Mouse (Mus musculus): ENCODE measurements around the gene Elovl2. TPM values are rescaled to one million over a fixed set of nuclear protein-coding genes. Genes with fewer than 3 reads are reported as not detected.

Gene Elovl2
- total and polyA plus RNA-seq, 3 experiments = not detected

DNA sequence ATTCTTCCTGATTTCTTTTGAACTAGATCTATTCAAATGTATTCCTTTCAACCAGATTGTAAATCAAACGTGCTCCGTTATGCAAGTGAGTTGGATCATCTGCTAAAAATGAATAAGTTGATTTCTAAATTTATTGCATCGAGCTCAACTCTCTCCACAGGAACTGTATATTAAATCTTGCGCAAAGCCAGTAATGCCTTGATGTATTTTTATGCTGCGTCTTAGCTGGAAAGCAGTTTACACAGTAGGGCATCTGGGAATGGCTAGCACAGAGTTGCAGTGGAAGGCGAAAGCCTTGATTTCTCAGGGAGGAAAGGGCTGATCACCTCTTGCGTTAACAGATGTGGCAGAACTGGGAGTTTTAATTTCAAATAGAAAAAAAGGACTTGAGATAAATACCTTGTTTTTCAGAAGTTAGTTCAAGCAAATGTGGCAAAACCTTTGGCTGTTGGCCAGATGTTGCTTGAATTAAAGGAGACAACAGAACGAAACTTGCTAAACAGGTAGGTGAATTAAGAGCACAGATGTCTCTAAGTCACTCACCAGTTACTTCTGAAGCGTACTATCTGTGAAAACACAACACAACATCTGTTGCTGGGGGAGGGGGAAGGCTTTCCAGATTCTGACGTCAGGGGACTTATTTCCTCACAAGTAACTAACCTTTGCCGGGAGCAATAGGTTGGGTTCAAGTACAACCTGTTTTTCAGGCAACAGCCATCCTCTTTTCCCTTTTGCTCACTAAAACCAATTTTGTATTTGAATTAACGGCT, 28.7 kb upstream of the Elovl2 start (continued):
- TF ChIP-seq JUND (IDR thresholded peaks at IDR 0.05; ENCODE audit: low read depth, low read length) = no peak
- TF ChIP-seq UBTF (IDR thresholded peaks at IDR 0.05; ENCODE audit: borderline replicate concordance, insufficient read depth, low read depth, low read length) = no peak
- no peak for TF ChIP-seq NELFE (IDR thresholded peaks at IDR 0.05; ENCODE audit: low read depth, low read length)
- no peak for TF ChIP-seq SMC3 (IDR thresholded peaks at IDR 0.05; ENCODE audit: low read depth, low read length)
- TF ChIP-seq USF2 (IDR thresholded peaks at IDR 0.05; ENCODE audit: borderline replicate concordance in 1 of 2, insufficient read depth in 1 of 2, low read depth in 1 of 2, low read length in 2 of 2) = no peak
- no peak for TF ChIP-seq ZNF384 (IDR thresholded peaks at IDR 0.05; ENCODE audit: low read depth, low read length)
- peak; percentile 74 for TF ChIP-seq TAL1 (IDR thresholded peaks at IDR 0.05; ENCODE audit: low read length)
- TF ChIP-seq USF1 (IDR thresholded peaks at IDR 0.05; ENCODE audit: low read depth, low read length) = no peak
- no peak for TF ChIP-seq KAT2A (conservative IDR thresholded peaks at IDR 0.05; ENCODE audit: low read depth, low read length)
- TF ChIP-seq POLR2AphosphoS2 (IDR thresholded peaks at IDR 0.05; ENCODE audit: low read length) = no peak

DNA sequence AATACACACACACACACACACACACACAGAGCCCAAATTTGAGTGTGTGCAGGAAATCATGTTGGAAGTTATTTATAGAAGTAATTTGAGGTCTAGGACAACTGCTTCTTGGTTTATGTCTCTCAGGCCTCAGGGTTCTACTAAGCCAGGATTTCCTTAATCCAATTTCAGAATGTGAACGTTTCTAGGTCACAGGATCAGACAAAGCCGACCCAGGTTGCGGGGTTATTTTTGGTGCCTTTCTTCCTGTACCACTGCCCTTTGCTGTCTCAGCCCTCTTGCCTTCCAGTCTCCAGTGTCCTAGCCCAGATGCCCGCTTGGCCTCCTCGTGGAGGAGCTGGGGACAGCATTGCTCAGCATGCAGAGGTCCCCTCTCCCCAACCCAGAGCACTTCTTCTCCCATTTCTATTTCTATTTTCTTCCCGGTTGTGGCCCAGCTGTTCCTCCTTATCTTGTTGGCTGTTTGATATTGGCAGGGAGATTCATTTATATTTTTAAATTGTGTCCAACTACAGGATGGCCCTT, 24.2 kb upstream of the Elovl2 start:
- Histone ChIP-seq H3K9me3 (replicated peaks; ENCODE audit: insufficient read depth, low read length) (no peaks in the 10 kb centered on the region), H3K36me3 (ENCODE audit: control insufficient read depth in 1 of 2, insufficient read depth in 2 of 2, low read length in 2 of 2) (peaks cover 0 to 5% of the 10 kb centered on the region in 2 experiments; a peak in 2 of 4 replicates), H3K9ac (ENCODE audit: control insufficient read depth, low read depth, low read length, poor library complexity, severe bottlenecking) (no peak overlapping the region), H3K4me3 (ENCODE audit: control insufficient read depth in 1 of 2, insufficient read depth in 1 of 2, low read depth in 2 of 2, low read length in 2 of 2) (no peak overlapping the region), H3K79me2 (ENCODE audit: control insufficient read depth, insufficient read depth, low read length, poor library complexity) (no peaks in the 10 kb centered on the region), H3K27me3 (ENCODE audit: control insufficient read depth in 1 of 2, insufficient read depth in 2 of 2, low read length in 2 of 2) (no peaks in the 10 kb centered on the region), H3K27ac (ENCODE audit: control insufficient read depth, low read depth, low read length) (no peak overlapping the region), H3K4me1 (ENCODE audit: control insufficient read depth in 1 of 2, insufficient read depth in 2 of 2, low read length in 2 of 2) (peaks cover 0 to 8% of the 10 kb centered on the region in 2 experiments; a peak in 1 of 4 replicates)
- DNase-seq (ENCODE audit: low read depth, low spot score) = no peak
- TF ChIP-seq JUND (IDR thresholded peaks at IDR 0.05; ENCODE audit: low read depth, low read length) (no peak), ETS1 (IDR thresholded peaks at IDR 0.05; ENCODE audit: low read depth, low read length) (peak; percentile 30; the same call in 1 of the 2 replicates), RAD21 (IDR thresholded peaks at IDR 0.05; ENCODE audit: low read depth, low read length) (no peak)

DNA sequence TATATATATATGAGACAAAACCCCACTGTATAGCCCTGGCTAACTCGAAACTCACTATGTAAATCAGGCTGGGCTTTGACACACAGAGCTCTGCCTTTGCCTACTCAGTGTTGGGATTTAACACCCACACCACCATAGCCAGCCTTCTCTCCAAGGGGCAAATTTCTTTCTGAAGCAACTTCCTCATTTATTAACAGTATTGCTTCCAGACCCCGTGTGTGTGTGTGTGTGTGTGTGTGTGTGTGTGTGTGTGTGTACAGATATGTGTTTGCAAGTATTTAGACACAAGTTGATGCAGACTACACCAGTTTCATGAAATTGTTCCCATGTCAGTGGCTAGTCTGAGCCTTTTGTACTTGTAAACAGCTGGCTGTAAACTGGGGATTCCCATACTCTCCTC, 21.4 kb upstream of the Elovl2 start:
- Histone ChIP-seq H3K79me2 (ENCODE audit: control insufficient read depth, insufficient read depth, low read length, poor library complexity) (no peaks in the 10 kb centered on the region), H3K4me1 (ENCODE audit: control insufficient read depth in 1 of 2, insufficient read depth in 2 of 2, low read length in 2 of 2) (no peaks in the 10 kb centered on the region; a peak in 1 of 4 replicates), H3K27me3 (ENCODE audit: control insufficient read depth in 1 of 2, insufficient read depth in 2 of 2, low read length in 2 of 2) (no peaks in the 10 kb centered on the region), H3K9ac (ENCODE audit: control insufficient read depth, low read depth, low read length, poor library complexity, severe bottlenecking) (no peak overlapping the region), H3K27ac (ENCODE audit: control insufficient read depth, low read depth, low read length) (no peak overlapping the region), H3K4me3 (ENCODE audit: control insufficient read depth in 1 of 2, insufficient read depth in 1 of 2, low read depth in 2 of 2, low read length in 2 of 2) (no peak overlapping the region), H3K36me3 (ENCODE audit: control insufficient read depth in 1 of 2, insufficient read depth in 2 of 2, low read length in 2 of 2) (peaks cover 0 to 3% of the 10 kb centered on the region in 2 experiments; a peak in 2 of 4 replicates), H3K9me3 (replicated peaks; ENCODE audit: insufficient read depth, low read length) (no peaks in the 10 kb centered on the region)
- DNase-seq (ENCODE audit: low read depth, low spot score) = peak; percentile 68
- TF ChIP-seq JUND (IDR thresholded peaks at IDR 0.05; ENCODE audit: low read depth, low read length) = no peak
- no peak for TF ChIP-seq NRF1 (IDR thresholded peaks at IDR 0.05; ENCODE audit: insufficient read depth, low read depth, low read length, poor library complexity, severe bottlenecking)
- TF ChIP-seq E2F4 (IDR thresholded peaks at IDR 0.05; ENCODE audit: borderline replicate concordance, low read depth, low read length) = no peak
- TF ChIP-seq CHD2 (IDR thresholded peaks at IDR 0.05; ENCODE audit: low read length) = no peak
- TF ChIP-seq MAX (IDR thresholded peaks at IDR 0.05; ENCODE audit: low read length) = no peak
- TF ChIP-seq SIN3A (IDR thresholded peaks at IDR 0.05; ENCODE audit: low read length) = no peak
- no peak for TF ChIP-seq KAT2A (conservative IDR thresholded peaks at IDR 0.05; ENCODE audit: low read depth, low read length)
- TF ChIP-seq MYC (IDR thresholded peaks at IDR 0.05; ENCODE audit: low read depth, low read length) = no peak
- TF ChIP-seq TBP (IDR thresholded peaks at IDR 0.05; ENCODE audit: low read depth, low read length) = no peak
- TF ChIP-seq ZNF384 (IDR thresholded peaks at IDR 0.05; ENCODE audit: low read depth, low read length) = no peak
- TF ChIP-seq MXI1 (IDR thresholded peaks at IDR 0.05; ENCODE audit: low read depth, low read length) = no peak
- no peak for TF ChIP-seq TCF12 (IDR thresholded peaks at IDR 0.05; ENCODE audit: low read depth, low read length)
- no peak for TF ChIP-seq POLR2AphosphoS2 (IDR thresholded peaks at IDR 0.05; ENCODE audit: low read length)
- no peak for TF ChIP-seq EP300 (IDR thresholded peaks at IDR 0.05; ENCODE audit: low read depth in 1 of 2, low read length in 2 of 2)
- TF ChIP-seq HCFC1 (IDR thresholded peaks at IDR 0.05; ENCODE audit: low read depth, low read length) = no peak
- no peak for TF ChIP-seq USF1 (IDR thresholded peaks at IDR 0.05; ENCODE audit: low read depth, low read length)
- no peak for TF ChIP-seq MAZ (IDR thresholded peaks at IDR 0.05; ENCODE audit: low read depth, low read length)
